Mouse (Mus musculus) heart, postnatal 0 days (tissue): ENCODE results near the gene Ablim2.

Experiments used
- CTCF ChIP-seq: IDR thresholded peaks from 2 replicates; pipeline ENCODE4 v1.5.1; 2016; ENCODE audit warnings: antibody characterized with exemption, control low read depth, low read depth
- EP300 ChIP-seq: IDR thresholded peaks from 2 replicates; pipeline ENCODE4 v1.6.1; 2016; ENCODE audit warnings: antibody characterized with exemption, low read depth

DNA sequence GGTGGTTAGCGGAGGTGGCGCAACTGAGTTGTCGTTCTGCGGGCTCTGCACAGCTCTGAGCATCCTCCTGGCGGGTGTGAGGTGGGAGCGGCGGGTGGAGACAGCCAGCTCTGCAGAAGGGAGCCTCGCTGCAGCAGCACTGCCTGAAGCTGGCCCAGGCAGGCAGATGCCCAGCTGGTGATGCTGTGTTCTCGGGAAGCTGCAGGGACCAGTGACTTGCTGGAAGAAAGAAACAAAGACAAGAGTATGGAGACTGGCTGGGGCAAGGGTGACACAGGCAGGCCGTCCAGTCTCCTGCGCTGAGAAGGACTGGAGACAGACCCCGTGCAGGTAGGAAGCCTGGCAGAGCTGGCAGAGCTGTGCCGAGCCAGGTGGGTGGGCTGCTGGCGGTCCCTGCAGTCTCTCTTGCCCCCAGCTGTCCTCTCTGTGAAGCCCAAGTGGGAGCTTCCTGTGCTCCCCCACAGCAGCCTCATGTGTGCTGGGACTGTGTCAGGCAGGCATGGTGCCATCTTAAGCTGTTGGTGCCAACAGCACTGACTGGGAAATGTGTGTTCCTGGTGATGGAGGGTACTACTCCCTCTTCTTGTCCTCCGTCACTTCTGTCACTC lies 56.8 kb downstream of the Ablim2 start:
- TF ChIP-seq CTCF (no peak), EP300 (no peak)
